In genomic region chr14:120731679-120732281, GRCm38 (mm10) we compare ENCODE assay signal across 13 mouse cellular contexts.
"Had no signal": no experiment of that assay in that cellular context is flagged by ENCODE, and none has a peak within 500 bp of the region (broad histone marks: within the 10 kb centered on the region; RNA-seq: fewer than 3 reads in every experiment).

No protein-coding gene starts in this region.

- H3K4me2 ChIP-seq: limb, embryonic 12.5 days; liver, embryonic 13.5 days; neural tube, embryonic 13.5 days had no signal

- DNase-seq: kidney, adult 11 months; kidney, adult 9 months; kidney, postnatal 36 days; liver; liver, embryonic 13.5 days; liver, postnatal 0 days; lung, postnatal 36 days; thymus, postnatal 4 days had no signal

- H3K9ac ChIP-seq: limb, embryonic 12.5 days; liver, embryonic 13.5 days; liver, postnatal 0 days; neural tube, embryonic 13.5 days had no signal

- H3K9me3 ChIP-seq: limb, embryonic 12.5 days; liver, embryonic 13.5 days; midbrain, embryonic 10.5 days; neural tube, embryonic 13.5 days had no signal

- H3K27ac ChIP-seq: kidney, postnatal 0 days; layer of hippocampus, adult 2 months; limb, embryonic 12.5 days; liver, embryonic 13.5 days; neural tube, embryonic 13.5 days had no signal

- H3K4me1 ChIP-seq: liver, embryonic 13.5 days had no signal

- H3K36me3 ChIP-seq: limb, embryonic 12.5 days; liver, embryonic 13.5 days; midbrain, embryonic 10.5 days; neural tube, embryonic 13.5 days had no signal

- ATAC-seq: liver, postnatal 0 days had no signal

- H3K4me3 ChIP-seq: layer of hippocampus, adult 2 months; limb, embryonic 12.5 days; liver, embryonic 13.5 days; midbrain, embryonic 10.5 days; neural tube, embryonic 13.5 days had no signal

- H3K27me3 ChIP-seq: limb, embryonic 12.5 days; liver, embryonic 13.5 days; neural tube, embryonic 13.5 days had no signal
